Mouse (Mus musculus): ENCODE results near the gene Htra3. TPM values are rescaled to one million over a fixed set of nuclear protein-coding genes. Genes with fewer than 3 reads are reported as not detected.
A peak's percentile ranks its signal among the peaks of the same experiment; 100 is the strongest.

Htra3 gene
- polyA plus RNA-seq, 1 experiment from 2014 or later: 31.3 TPM

- Histone ChIP-seq H3K4me2 (replicated peaks) (no peak overlapping the region), H3K27ac (replicated peaks) (no peak overlapping the region), H3K9me3 (replicated peaks) (no peaks in the 10 kb centered on the region), H3K27me3 (no peaks in the 10 kb centered on the region), H3K9ac (no peak overlapping the region), H3K4me3 (replicated peaks) (no peak overlapping the region), H3K36me3 (no peaks in the 10 kb centered on the region), H3K4me1 (no peaks in the 10 kb centered on the region; the same call in 1 of the 2 replicates)
- WGBS: 76% methylated on average over 3 of the region's 3 CpGs
- 0 out of 2 replicates have a peak, but pooled peaks have one; percentile 15 for ATAC-seq (ENCODE audit: insufficient number of reproducible peaks, low FRiP score, low TSS enrichment, low read depth)
These were observed 27.3 kb downstream of the Htra3 start for GRCm38 (mm10) chr5:35652319-35652718.

DNA sequence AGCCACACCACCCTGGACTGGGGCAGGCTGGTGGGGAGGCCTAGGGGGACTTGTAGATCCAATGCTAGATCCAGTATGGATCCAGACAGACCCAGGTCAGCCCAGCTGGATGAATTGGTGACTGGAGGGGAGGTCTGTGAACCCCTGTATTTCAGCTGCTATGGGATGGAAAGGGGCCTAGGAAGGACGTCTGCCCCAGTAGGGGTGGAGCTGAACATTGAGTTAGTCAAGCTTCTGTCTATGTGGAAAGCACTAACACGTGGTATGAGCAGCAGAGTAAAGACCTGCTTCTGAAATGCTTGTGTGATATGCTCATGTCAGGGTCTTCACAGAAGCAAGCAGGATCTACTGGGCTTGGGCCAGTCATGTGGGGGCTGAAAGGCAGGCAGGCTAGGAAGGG lies 31.4 kb downstream of the Htra3 start:
- Histone ChIP-seq H3K27me3 (no peaks in the 10 kb centered on the region), H3K27ac (replicated peaks) (no peak overlapping the region; the same call in 1 of the 2 replicates), H3K4me3 (replicated peaks) (no peak overlapping the region), H3K9ac (no peak overlapping the region), H3K4me1 (peaks cover 3% of the 10 kb centered on the region; the same call in 1 of the 2 replicates), H3K4me2 (replicated peaks) (no peak overlapping the region), H3K36me3 (no peaks in the 10 kb centered on the region), H3K9me3 (replicated peaks) (no peaks in the 10 kb centered on the region)
- no peak for ATAC-seq (ENCODE audit: insufficient number of reproducible peaks, low FRiP score, low TSS enrichment, low read depth)
- whole genome bisulfite sequencing: 55% methylated on average over 2 of the region's 2 CpGs

DNA sequence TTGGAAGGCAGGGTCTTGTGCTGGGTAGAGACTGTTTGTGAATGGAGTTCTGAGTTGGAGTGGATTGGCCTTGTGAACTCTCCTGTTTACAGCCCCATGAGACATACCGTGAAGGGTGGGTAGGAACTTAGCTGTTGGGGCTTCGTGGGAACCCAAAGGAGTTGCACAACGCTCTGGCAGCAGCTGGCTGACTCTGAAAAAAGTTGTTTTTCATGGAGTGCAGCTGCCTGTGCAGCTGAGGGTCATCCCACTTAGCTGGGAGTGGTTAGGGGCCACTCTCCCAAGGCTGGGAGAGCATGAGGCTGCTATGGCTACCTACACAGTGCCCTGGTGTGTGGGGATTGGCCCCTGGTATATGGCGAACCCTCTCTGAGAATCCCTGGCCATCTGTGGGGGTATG lies 32.0 kb downstream of the Htra3 start:
- Histone ChIP-seq H3K9me3 (replicated peaks) (no peaks in the 10 kb centered on the region), H3K4me2 (replicated peaks) (no peak overlapping the region), H3K27ac (replicated peaks) (no peak overlapping the region), H3K36me3 (no peaks in the 10 kb centered on the region), H3K27me3 (no peaks in the 10 kb centered on the region), H3K4me1 (peaks cover 3% of the 10 kb centered on the region; the same call in 1 of the 2 replicates), H3K4me3 (replicated peaks) (no peak overlapping the region), H3K9ac (no peak overlapping the region)
- no peak; the same call in 1 of the 2 replicates for ATAC-seq (ENCODE audit: insufficient number of reproducible peaks, low FRiP score, low TSS enrichment, low read depth)
- WGBS: 58% methylated on average over 4 of the region's 4 CpGs

DNA sequence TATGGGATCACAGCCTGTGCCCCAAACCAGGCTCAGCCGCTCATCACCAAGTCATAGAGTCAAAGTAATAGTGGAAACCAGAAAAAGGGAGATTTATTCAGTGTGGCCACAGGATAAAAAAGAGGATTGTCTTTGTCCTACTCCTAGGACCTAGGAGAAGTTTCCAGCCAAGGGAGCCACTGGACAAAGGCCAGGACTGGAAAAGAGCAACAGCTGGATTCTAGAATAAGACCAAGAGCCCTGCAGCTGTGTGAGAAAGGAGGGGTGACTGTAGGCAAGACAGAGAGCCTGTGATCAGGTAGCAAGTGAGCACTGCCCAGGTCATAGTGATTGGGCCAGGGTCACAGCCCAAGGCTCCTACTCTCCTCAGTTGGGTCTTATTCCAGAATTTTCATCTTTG lies 32.7 kb downstream of the Htra3 start:
- 70% methylated on average over 1 of the region's 1 CpGs for WGBS
- Histone ChIP-seq H3K27ac (replicated peaks) (no peak overlapping the region), H3K4me2 (replicated peaks) (no peak overlapping the region), H3K4me3 (replicated peaks) (no peak overlapping the region), H3K9me3 (replicated peaks) (no peaks in the 10 kb centered on the region), H3K4me1 (peaks cover 5% of the 10 kb centered on the region), H3K27me3 (no peaks in the 10 kb centered on the region), H3K9ac (no peak overlapping the region), H3K36me3 (no peaks in the 10 kb centered on the region)
- ATAC-seq (ENCODE audit: insufficient number of reproducible peaks, low FRiP score, low TSS enrichment, low read depth): no peak

GRCm38 (mm10) chr5:35645938-35646493 lies 33.6 kb downstream of the Htra3 start:
- WGBS: 69% methylated on average over 6 of the region's 6 CpGs
- H3K4me2 ChIP-seq (replicated peaks): no peak overlapping the region
- no peak overlapping the region for H3K4me3 ChIP-seq (replicated peaks)
- no peaks in the 10 kb centered on the region for H3K36me3 ChIP-seq
- no peak overlapping the region for H3K27ac ChIP-seq (replicated peaks)
- no peaks in the 10 kb centered on the region for H3K27me3 ChIP-seq
- peaks cover 8% of the 10 kb centered on the region for H3K4me1 ChIP-seq
- no peak for ATAC-seq (ENCODE audit: insufficient number of reproducible peaks, low FRiP score, low TSS enrichment, low read depth)
- no peak overlapping the region for H3K9ac ChIP-seq
- H3K9me3 ChIP-seq (replicated peaks): no peaks in the 10 kb centered on the region

DNA sequence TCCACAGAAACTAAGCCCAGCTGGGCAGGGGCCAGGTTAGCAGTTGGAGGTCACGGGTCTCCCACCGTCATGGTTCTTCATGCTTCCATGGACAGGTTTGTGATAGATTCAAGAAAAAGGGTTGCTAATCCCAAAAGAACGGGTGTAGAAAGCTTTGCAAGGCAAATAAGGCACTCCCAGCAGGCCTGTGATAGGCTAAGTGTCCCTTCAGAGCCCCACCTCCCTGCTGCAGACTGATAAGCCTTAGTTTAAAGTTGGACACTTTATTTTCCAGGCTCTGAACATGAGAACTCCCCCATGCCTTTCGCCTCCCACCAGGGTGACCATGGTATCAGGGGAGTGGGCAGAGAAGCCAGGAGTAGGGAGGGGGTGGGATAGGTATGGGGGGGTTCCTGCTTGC lies 35.5 kb downstream of the Htra3 start:
- no peaks in the 10 kb centered on the region for H3K9me3 ChIP-seq (replicated peaks)
- no peak overlapping the region for H3K4me3 ChIP-seq (replicated peaks)
- peaks cover 8% of the 10 kb centered on the region for H3K4me1 ChIP-seq
- no peak overlapping the region for H3K9ac ChIP-seq
- H3K27ac ChIP-seq (replicated peaks): no peak overlapping the region
- no peak overlapping the region for H3K4me2 ChIP-seq (replicated peaks)
- ATAC-seq (ENCODE audit: insufficient number of reproducible peaks, low FRiP score, low TSS enrichment, low read depth): no peak
- 64% methylated on average over 4 of the region's 4 CpGs for WGBS
- no peaks in the 10 kb centered on the region for H3K27me3 ChIP-seq
- H3K36me3 ChIP-seq: no peaks in the 10 kb centered on the region

GRCm38 (mm10) chr5:35643401-35644048 lies 36.1 kb downstream of the Htra3 start:
- Histone ChIP-seq H3K4me3 (replicated peaks) (no peak overlapping the region), H3K9me3 (replicated peaks) (no peaks in the 10 kb centered on the region), H3K4me1 (peaks cover 8% of the 10 kb centered on the region), H3K36me3 (no peaks in the 10 kb centered on the region), H3K4me2 (replicated peaks) (no peak overlapping the region), H3K27me3 (no peaks in the 10 kb centered on the region), H3K9ac (no peak overlapping the region), H3K27ac (replicated peaks) (no peak overlapping the region)
- WGBS: 71% methylated on average over 9 of the region's 9 CpGs
- ATAC-seq (ENCODE audit: insufficient number of reproducible peaks, low FRiP score, low TSS enrichment, low read depth): no peak

DNA sequence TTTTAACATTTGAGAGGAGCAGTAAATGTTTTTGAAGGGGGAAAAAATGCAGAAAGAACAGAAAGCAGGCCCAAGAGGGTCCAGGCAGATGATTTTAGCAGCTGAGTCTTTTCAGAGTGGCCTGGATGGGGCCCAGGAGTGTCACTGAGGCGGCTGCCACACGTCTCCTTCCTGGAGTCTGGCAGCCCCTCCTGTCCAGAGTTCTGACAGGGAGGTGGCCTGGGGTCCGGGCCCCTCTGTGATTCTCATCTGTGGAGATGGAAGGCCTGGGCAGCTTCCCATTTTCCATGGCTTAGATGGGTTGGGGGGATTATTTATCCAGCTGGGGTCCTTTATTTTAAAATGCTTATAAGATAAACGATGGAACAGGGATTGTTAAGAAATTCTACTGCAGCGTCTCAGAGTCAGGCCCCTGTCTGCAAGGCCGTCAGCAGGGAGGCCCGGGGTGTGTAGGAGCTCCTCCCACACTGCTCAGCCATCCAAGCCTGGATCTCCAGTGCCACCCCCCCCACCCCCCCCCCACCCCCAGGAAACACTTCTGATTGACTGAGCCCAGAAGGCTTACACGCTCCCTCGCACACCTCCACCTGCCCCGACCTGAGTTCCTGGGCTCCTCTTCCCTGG lies 37.5 kb downstream of the Htra3 start:
- Histone ChIP-seq H3K9ac (no peak overlapping the region), H3K36me3 (no peaks in the 10 kb centered on the region), H3K27ac (replicated peaks) (no peak overlapping the region; the same call in 1 of the 2 replicates), H3K4me3 (replicated peaks) (no peak overlapping the region), H3K9me3 (replicated peaks) (no peaks in the 10 kb centered on the region), H3K4me2 (replicated peaks) (no peak overlapping the region), H3K27me3 (no peaks in the 10 kb centered on the region), H3K4me1 (peaks cover 8% of the 10 kb centered on the region)
- ATAC-seq (ENCODE audit: insufficient number of reproducible peaks, low FRiP score, low TSS enrichment, low read depth): 0 out of 2 replicates have a peak, but pooled peaks have one; percentile 29
- WGBS: 44% methylated on average over 10 of the region's 10 CpGs

DNA sequence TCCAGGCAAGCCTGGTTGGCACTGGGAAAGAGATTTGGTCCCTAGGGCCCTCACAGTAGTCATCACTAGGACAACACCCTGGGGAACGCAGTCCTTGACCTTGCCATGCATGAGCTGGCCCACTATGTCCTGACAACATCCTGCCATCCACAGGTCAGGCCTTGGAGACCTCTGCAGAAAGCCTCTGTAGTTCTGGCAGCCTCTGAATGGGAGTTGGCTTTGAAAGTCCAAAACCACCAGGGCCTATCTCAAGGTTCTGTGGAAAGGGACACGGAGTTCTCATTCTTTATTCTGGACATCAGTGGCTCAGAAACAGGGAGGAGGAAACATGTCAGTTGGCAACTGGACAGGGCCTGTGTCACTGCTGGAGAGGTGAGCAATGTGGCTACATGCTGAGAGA lies 43.6 kb downstream of the Htra3 start:
- Histone ChIP-seq H3K4me1 (no peaks in the 10 kb centered on the region), H3K27me3 (no peaks in the 10 kb centered on the region), H3K36me3 (no peaks in the 10 kb centered on the region), H3K4me2 (replicated peaks) (no peak overlapping the region), H3K4me3 (replicated peaks) (no peak overlapping the region), H3K9me3 (replicated peaks) (no peaks in the 10 kb centered on the region), H3K9ac (no peak overlapping the region), H3K27ac (replicated peaks) (no peak overlapping the region)
- ATAC-seq (ENCODE audit: insufficient number of reproducible peaks, low FRiP score, low TSS enrichment, low read depth): no peak
- 90% methylated on average over 2 of the region's 2 CpGs for WGBS

DNA sequence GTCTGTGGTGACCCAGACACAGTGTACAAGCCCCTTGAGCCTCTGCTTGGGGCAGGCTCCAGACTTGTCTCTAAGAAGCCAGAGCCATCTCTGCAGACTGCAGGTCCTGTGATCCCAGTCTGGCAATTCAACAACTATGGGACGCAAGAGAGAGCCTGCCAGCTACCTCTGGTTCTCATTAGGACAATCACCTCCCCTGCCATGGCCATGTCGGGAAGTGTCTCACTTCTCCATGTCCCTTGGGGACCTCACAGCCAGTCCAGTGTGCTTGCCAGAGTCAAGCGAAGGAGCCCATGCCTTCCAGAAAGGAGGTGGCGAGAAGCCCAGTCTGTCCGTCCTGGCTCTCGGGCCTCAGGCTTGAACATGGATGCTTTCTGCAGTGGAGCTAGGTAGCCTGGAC lies 46.7 kb downstream of the Htra3 start:
- no peaks in the 10 kb centered on the region for H3K36me3 ChIP-seq
- H3K9me3 ChIP-seq (replicated peaks): no peaks in the 10 kb centered on the region
- no peaks in the 10 kb centered on the region for H3K27me3 ChIP-seq
- ATAC-seq (ENCODE audit: insufficient number of reproducible peaks, low FRiP score, low TSS enrichment, low read depth): no peak
- peaks cover 11% of the 10 kb centered on the region; the same call in 1 of the 2 replicates for H3K4me1 ChIP-seq
- H3K4me2 ChIP-seq (replicated peaks): no peak overlapping the region
- 63% methylated on average over 6 of the region's 6 CpGs for WGBS
- H3K9ac ChIP-seq: no peak overlapping the region
- H3K4me3 ChIP-seq (replicated peaks): no peak overlapping the region
- no peak overlapping the region for H3K27ac ChIP-seq (replicated peaks)

- H3K27me3 ChIP-seq: no peaks in the 10 kb centered on the region
- no peak overlapping the region for H3K27ac ChIP-seq (replicated peaks)
- H3K36me3 ChIP-seq: no peaks in the 10 kb centered on the region
- H3K9ac ChIP-seq: no peak overlapping the region
- no peaks in the 10 kb centered on the region for H3K9me3 ChIP-seq (replicated peaks)
- no peak overlapping the region for H3K4me3 ChIP-seq (replicated peaks)
- H3K4me2 ChIP-seq (replicated peaks): no peak overlapping the region
- ATAC-seq (ENCODE audit: insufficient number of reproducible peaks, low FRiP score, low TSS enrichment, low read depth): no peak
- WGBS: 65% methylated on average over 5 of the region's 5 CpGs
- H3K4me1 ChIP-seq: peaks cover 11% of the 10 kb centered on the region; the same call in 1 of the 2 replicates
These were observed 47.8 kb downstream of the Htra3 start for GRCm38 (mm10) chr5:35631755-35632154.

All from embryonic facial prominence, embryonic 15.5 days (tissue).